8 mouse cellular contexts compared by ENCODE assay signal in the genomic region with DNA sequence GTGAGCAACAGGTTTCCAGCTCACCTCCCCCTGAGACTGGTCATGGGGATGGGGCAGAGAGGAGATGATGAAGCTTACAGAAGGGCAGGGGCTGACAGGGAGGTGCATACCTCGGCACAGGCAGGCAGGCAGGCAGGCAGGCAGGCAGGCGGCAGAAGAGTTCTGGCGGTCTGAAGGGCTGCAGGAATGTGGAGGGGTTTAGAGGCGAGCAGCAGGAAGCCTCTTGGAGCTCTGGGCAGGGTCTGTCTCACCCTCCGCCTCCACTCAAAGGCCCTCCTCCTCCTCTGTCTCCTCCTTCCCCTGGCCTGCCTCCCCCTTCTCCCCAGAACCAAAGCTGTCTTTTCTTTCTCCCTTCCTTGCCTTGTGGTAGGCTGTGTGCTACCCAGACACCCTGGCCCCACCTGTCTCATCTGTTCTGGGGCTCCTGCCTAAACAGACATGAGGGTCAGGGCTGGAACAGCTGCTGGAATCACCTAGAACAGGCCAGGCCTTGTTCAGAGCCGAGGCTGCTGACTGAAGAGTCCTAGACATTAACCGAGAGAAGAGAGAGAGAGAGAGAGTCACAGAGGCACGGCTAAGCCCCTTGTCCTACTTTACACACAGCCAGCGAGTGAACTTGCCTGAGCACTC. TPM values are rescaled to one million over a fixed set of nuclear protein-coding genes. Genes with fewer than 3 reads are reported as not detected.
DNase-seq lines count a peak whose midpoint lies in the region; ATAC-seq and TF ChIP-seq lines count a peak whose summit lies in the region.

No protein-coding gene starts in this region.

- no peak for TF ChIP-seq EP300 in lung, postnatal 0 days (IDR thresholded peaks at IDR 0.05)

- no peaks in the 10 kb centered on the region for H3K9me3 ChIP-seq in megakaryocyte, embryonic 14.5 days
- no peaks in the 10 kb centered on the region for H3K9me3 ChIP-seq in embryonic facial prominence, embryonic 15.5 days (replicated peaks)
- H3K9me3 ChIP-seq in heart, embryonic 14.5 days (ENCODE audit: control insufficient read depth, low read length) = no peaks in the 10 kb centered on the region
- no peaks in the 10 kb centered on the region for H3K9me3 ChIP-seq in kidney, postnatal 0 days (replicated peaks; ENCODE audit: low read length)
- H3K9me3 ChIP-seq in lung, postnatal 0 days (ENCODE audit: low read length) = no peaks in the 10 kb centered on the region

- TF ChIP-seq CTCF in kidney, postnatal 0 days (IDR thresholded peaks at IDR 0.05; ENCODE audit: low read depth) = peak; percentile 41
- TF ChIP-seq CTCF in lung, postnatal 0 days (IDR thresholded peaks at IDR 0.05) = peak; percentile 49

- H3K27me3 ChIP-seq in megakaryocyte, embryonic 14.5 days (replicated peaks) = peaks cover 31% of the 10 kb centered on the region
- H3K27me3 ChIP-seq in embryonic facial prominence, embryonic 15.5 days = no peaks in the 10 kb centered on the region
- no peaks in the 10 kb centered on the region for H3K27me3 ChIP-seq in heart, embryonic 14.5 days (ENCODE audit: control insufficient read depth, insufficient read depth, low read length)
- H3K27me3 ChIP-seq in kidney, postnatal 0 days (ENCODE audit: insufficient read depth, low read length) = no peaks in the 10 kb centered on the region
- no peaks in the 10 kb centered on the region for H3K27me3 ChIP-seq in lung, postnatal 0 days (replicated peaks; ENCODE audit: insufficient read depth, low read length)

- H3K36me3 ChIP-seq in megakaryocyte, embryonic 14.5 days (replicated peaks; ENCODE audit: low read length) = no peaks in the 10 kb centered on the region
- H3K36me3 ChIP-seq in embryonic facial prominence, embryonic 15.5 days = no peaks in the 10 kb centered on the region; the same call in 1 of the 2 replicates
- no peaks in the 10 kb centered on the region for H3K36me3 ChIP-seq in heart, embryonic 14.5 days (ENCODE audit: control insufficient read depth, insufficient read depth, low read length)
- H3K36me3 ChIP-seq in kidney, postnatal 0 days (ENCODE audit: insufficient read depth, low read length) = no peaks in the 10 kb centered on the region
- no peaks in the 10 kb centered on the region for H3K36me3 ChIP-seq in lung, postnatal 0 days (ENCODE audit: insufficient read depth, low read length)

- H3K4me3 ChIP-seq in megakaryocyte, embryonic 14.5 days (replicated peaks) = peak overlapping the region; percentile 88
- H3K4me3 ChIP-seq in embryonic facial prominence, embryonic 15.5 days (replicated peaks) = peak overlapping the region; percentile 70
- H3K4me3 ChIP-seq in heart, embryonic 14.5 days (ENCODE audit: control insufficient read depth in 1 of 2, insufficient read depth in 1 of 2, low read depth in 1 of 2, low read length in 2 of 2) = peak overlapping the region; percentile 70 to 81
- H3K4me3 ChIP-seq in kidney, postnatal 0 days (replicated peaks; ENCODE audit: low read depth, low read length) = peak overlapping the region; percentile 56
- peak overlapping the region; percentile 72 for H3K4me3 ChIP-seq in lung, postnatal 0 days (ENCODE audit: low read depth, low read length)

- H3K4me2 ChIP-seq in embryonic facial prominence, embryonic 15.5 days (replicated peaks) = peak overlapping the region; percentile 67
- H3K4me2 ChIP-seq in heart, embryonic 14.5 days (ENCODE audit: low read length) = peak overlapping the region; percentile 87
- H3K4me2 ChIP-seq in kidney, postnatal 0 days (ENCODE audit: low read length) = peak overlapping the region; percentile 64
- H3K4me2 ChIP-seq in lung, postnatal 0 days (replicated peaks; ENCODE audit: low read depth, low read length) = peak overlapping the region; percentile 68

- peak overlapping the region; percentile 97 for H3K27ac ChIP-seq in embryonic facial prominence, embryonic 15.5 days (replicated peaks)
- H3K27ac ChIP-seq in heart, embryonic 14.5 days (replicated peaks in 1 of 2; ENCODE audit: control insufficient read depth in 1 of 2, insufficient read depth in 1 of 2, low read depth in 2 of 2, low read length in 2 of 2) = peak overlapping the region; percentile 96 to 98
- peak overlapping the region; percentile 94 for H3K27ac ChIP-seq in kidney, postnatal 0 days
- H3K27ac ChIP-seq in lung, postnatal 0 days (ENCODE audit: low read length) = peak overlapping the region; percentile 95

- DNase-seq in kidney, postnatal 0 days (ENCODE audit: low spot score) = peak; percentile 97
- DNase-seq in lung, postnatal 0 days (ENCODE audit: low spot score) = peak; percentile 97
- peak; percentile 26 for DNase-seq in right cerebral cortex, postnatal 14 days
- DNase-seq in c-Kit-positive CD71-positive TER-119-positive erythroid progenitor cells, embryonic 14.5 days (ENCODE audit: low spot score) = no peak

- ATAC-seq in megakaryocyte, adult 5-6 weeks (ENCODE audit: poor library complexity, severe bottlenecking) = no peak
- peak; percentile 93 for ATAC-seq in embryonic facial prominence, embryonic 15.5 days (ENCODE audit: insufficient number of reproducible peaks, low FRiP score, low TSS enrichment, low read depth)
- peak; percentile 82 for ATAC-seq in heart, embryonic 14.5 days (ENCODE audit: insufficient number of reproducible peaks, insufficient read depth, low FRiP score, low read depth)
- peak; percentile 78 for ATAC-seq in kidney, postnatal 0 days (replicated peaks; ENCODE audit: low FRiP score, low read depth)
- ATAC-seq in lung, postnatal 0 days = peak; percentile 90

- H3K9ac ChIP-seq in embryonic facial prominence, embryonic 15.5 days = peak overlapping the region; percentile 81
- peak overlapping the region; percentile 97 for H3K9ac ChIP-seq in heart, embryonic 14.5 days (ENCODE audit: low read length)
- H3K9ac ChIP-seq in kidney, postnatal 0 days (ENCODE audit: low read depth, low read length) = peak overlapping the region; percentile 76
- H3K9ac ChIP-seq in lung, postnatal 0 days (replicated peaks; ENCODE audit: low read depth) = peak overlapping the region; percentile 87

- peaks cover 82% of the 10 kb centered on the region for H3K4me1 ChIP-seq in megakaryocyte, embryonic 14.5 days
- H3K4me1 ChIP-seq in embryonic facial prominence, embryonic 15.5 days = peaks cover 45% of the 10 kb centered on the region
- H3K4me1 ChIP-seq in heart, embryonic 14.5 days (ENCODE audit: control insufficient read depth in 2 of 2, insufficient read depth in 2 of 2, low read length in 2 of 2) = peaks cover 41 to 67% of the 10 kb centered on the region in 2 experiments
- peaks cover 19% of the 10 kb centered on the region; the same call in 1 of the 2 replicates for H3K4me1 ChIP-seq in kidney, postnatal 0 days (replicated peaks; ENCODE audit: insufficient read depth, low read length)
- peaks cover 4% of the 10 kb centered on the region; the same call in 1 of the 2 replicates for H3K4me1 ChIP-seq in lung, postnatal 0 days (ENCODE audit: insufficient read depth, low read depth, low read length)

- WGBS in embryonic facial prominence, embryonic 15.5 days = 1% methylated on average over 9 of the region's 9 CpGs
- 2% methylated on average over 8 of the region's 9 CpGs for WGBS in heart, embryonic 14.5 days
- WGBS in kidney, postnatal 0 days = 7% methylated on average over 9 of the region's 9 CpGs
- 11% methylated on average over 9 of the region's 9 CpGs for WGBS in lung, postnatal 0 days

RNA-seq across cellular contexts. Expression of a gene that starts 3.2 kb away (rescaled TPM):
- polyA plus RNA-seq in megakaryocyte, embryonic 14.5 days (2012; ENCODE audit: insufficient read depth, low replicate concordance) = 11.1 TPM in 1 of 2 replicates, not detected in the other
- total RNA-seq in megakaryocyte, adult 5-6 weeks (2015) = 0.71 and 1.2 TPM in 2 replicates
- 0.57 and 1.5 TPM in 2 replicates for total RNA-seq in megakaryocyte, adult 5-6 weeks (2017)
- polyA plus RNA-seq in embryonic facial prominence, embryonic 15.5 days (2015; fragmentation: Nextera tagmentation; extraction: Ambion mirVana) = 3,074 and 3,219 TPM in 2 replicates
- polyA plus RNA-seq in heart, embryonic 14.5 days (2014; fragmentation: Nextera tagmentation; extraction: Ambion mirVana) = 1,748 and 1,849 TPM in 2 replicates
- polyA plus RNA-seq in kidney, postnatal 0 days (2015; fragmentation: Nextera tagmentation; extraction: Ambion mirVana) = 1,281 and 1,429 TPM in 2 replicates
- 3,302 and 3,486 TPM in 2 replicates for polyA plus RNA-seq in lung, postnatal 0 days (2015; fragmentation: Nextera tagmentation; extraction: Ambion mirVana)

RNA-seq across cellular contexts. Expression of a gene that starts 41.2 kb away (rescaled TPM):
- 110 and 126 TPM in 2 replicates for polyA plus RNA-seq in megakaryocyte, embryonic 14.5 days (2012; ENCODE audit: insufficient read depth, low replicate concordance)
- 211 and 215 TPM in 2 replicates for total RNA-seq in megakaryocyte, adult 5-6 weeks (2015)
- 71.8 and 92.8 TPM in 2 replicates for total RNA-seq in megakaryocyte, adult 5-6 weeks (2017)
- polyA plus RNA-seq in embryonic facial prominence, embryonic 15.5 days (2015; fragmentation: Nextera tagmentation; extraction: Ambion mirVana) = 487 and 541 TPM in 2 replicates
- 311 and 354 TPM in 2 replicates for polyA plus RNA-seq in heart, embryonic 14.5 days (2014; fragmentation: Nextera tagmentation; extraction: Ambion mirVana)
- 495 and 517 TPM in 2 replicates for polyA plus RNA-seq in kidney, postnatal 0 days (2015; fragmentation: Nextera tagmentation; extraction: Ambion mirVana)
- polyA plus RNA-seq in lung, postnatal 0 days (2015; fragmentation: Nextera tagmentation; extraction: Ambion mirVana) = 440 and 498 TPM in 2 replicates

RNA-seq across cellular contexts. Expression of a gene that starts 49.7 kb away (rescaled TPM):
- 12.3 and 44.5 TPM in 2 replicates for polyA plus RNA-seq in megakaryocyte, embryonic 14.5 days (2012; ENCODE audit: insufficient read depth, low replicate concordance)
- 29.4 and 30.7 TPM in 2 replicates for total RNA-seq in megakaryocyte, adult 5-6 weeks (2015)
- 47.8 and 50.6 TPM in 2 replicates for total RNA-seq in megakaryocyte, adult 5-6 weeks (2017)
- polyA plus RNA-seq in embryonic facial prominence, embryonic 15.5 days (2015; fragmentation: Nextera tagmentation; extraction: Ambion mirVana) = 150 and 160 TPM in 2 replicates
- polyA plus RNA-seq in heart, embryonic 14.5 days (2014; fragmentation: Nextera tagmentation; extraction: Ambion mirVana) = 103 and 104 TPM in 2 replicates
- 109 and 119 TPM in 2 replicates for polyA plus RNA-seq in kidney, postnatal 0 days (2015; fragmentation: Nextera tagmentation; extraction: Ambion mirVana)
- polyA plus RNA-seq in lung, postnatal 0 days (2015; fragmentation: Nextera tagmentation; extraction: Ambion mirVana) = 47.7 and 52.5 TPM in 2 replicates

Comparison
In these comparisons a context has a peak if more than half of its experiments do, and no peak if none do; other contexts are left out.
1. RNA of a gene that starts 3.2 kb away (polyA plus RNA-seq): 3,302 to 3,486 TPM in lung, postnatal 0 days, 3,074 to 3,219 TPM in embryonic facial prominence, embryonic 15.5 days, 1,748 to 1,849 TPM in heart, embryonic 14.5 days and 1,281 to 1,429 TPM in kidney, postnatal 0 days; 11.1 TPM in megakaryocyte, embryonic 14.5 days; every median in the first group is over 100 times any median in the second.
2. Peak in every context shown above with its lines, with median percentiles within 50 percentile points of each other: H3K4me3 ChIP-seq, H3K27ac ChIP-seq, H3K4me2 ChIP-seq and H3K9ac ChIP-seq.